14 mouse cellular contexts compared by ENCODE assay signal in genomic region chr8:61824563-61824962, GRCm38 (mm10).
DNase-seq lines count a peak whose midpoint lies in the region; ATAC-seq lines count a peak whose summit lies in the region.
"Had no signal": no experiment of that assay in that cellular context is flagged by ENCODE, and none has a peak within 500 bp of the region (broad histone marks: within the 10 kb centered on the region; RNA-seq: fewer than 3 reads in every experiment).

No protein-coding gene starts in this region.

- 62% methylated on average over 3 of the region's 3 CpGs for WGBS in heart, embryonic 10.5 days
- 66% methylated on average over 3 of the region's 3 CpGs for WGBS in intestine, embryonic 14.5 days
- WGBS in forebrain, embryonic 15.5 days, result 90% methylated on average over 3 of the region's 3 CpGs

- H3K27ac ChIP-seq in heart, embryonic 10.5 days, result no peak overlapping the region
- no peak overlapping the region for H3K27ac ChIP-seq in intestine, embryonic 14.5 days (ENCODE audit: low read depth)
- no peak overlapping the region for H3K27ac ChIP-seq in forebrain, embryonic 15.5 days (replicated peaks)

- no peak overlapping the region for H3K9ac ChIP-seq in intestine, embryonic 14.5 days (ENCODE audit: low read length)
- H3K9ac ChIP-seq in forebrain, embryonic 15.5 days (replicated peaks), result no peak overlapping the region
- H3K9ac ChIP-seq: embryonic facial prominence, embryonic 15.5 days had no signal

- H3K4me3 ChIP-seq in heart, embryonic 10.5 days, result no peak overlapping the region
- H3K4me3 ChIP-seq in intestine, embryonic 14.5 days (ENCODE audit: low read depth, low read length), result no peak overlapping the region
- H3K4me3 ChIP-seq in forebrain, embryonic 15.5 days, result no peak overlapping the region
- H3K4me3 ChIP-seq: embryonic facial prominence, embryonic 15.5 days had no signal

- H3K4me1 ChIP-seq in heart, embryonic 10.5 days, result peaks cover 5% of the 10 kb centered on the region; the same call in 1 of the 2 replicates
- H3K4me1 ChIP-seq in intestine, embryonic 14.5 days (replicated peaks; ENCODE audit: control insufficient read depth, insufficient read depth, low read length), result peaks cover 7% of the 10 kb centered on the region; the same call in 1 of the 2 replicates
- H3K4me1 ChIP-seq in forebrain, embryonic 15.5 days, result peaks cover 11% of the 10 kb centered on the region

- H3K27me3 ChIP-seq in heart, embryonic 10.5 days (ENCODE audit: insufficient read depth, poor library complexity, severe bottlenecking), result no peaks in the 10 kb centered on the region
- no peaks in the 10 kb centered on the region for H3K27me3 ChIP-seq in intestine, embryonic 14.5 days (replicated peaks; ENCODE audit: control insufficient read depth, insufficient read depth, low read length)
- no peaks in the 10 kb centered on the region for H3K27me3 ChIP-seq in forebrain, embryonic 15.5 days
- H3K27me3 ChIP-seq: embryonic facial prominence, embryonic 15.5 days had no signal

- peak; percentile 71; the same call in 1 of the 2 replicates for ATAC-seq in intestine, embryonic 14.5 days (replicated peaks; ENCODE audit: low FRiP score, low TSS enrichment, low read depth)
- peak; percentile 61 for ATAC-seq in megakaryocyte progenitor cell, adult 5-6 weeks (replicated peaks; ENCODE audit: poor library complexity)
- no peak for ATAC-seq in forebrain, embryonic 15.5 days (replicated peaks)
- ATAC-seq: forebrain, embryonic 16.5 days; inflammation-experienced regulatory T-cells, adult 6 months had no signal

- no peak overlapping the region for H3K4me2 ChIP-seq in intestine, embryonic 14.5 days (ENCODE audit: low read length)
- no peak overlapping the region for H3K4me2 ChIP-seq in forebrain, embryonic 15.5 days (replicated peaks)
- H3K4me2 ChIP-seq: embryonic facial prominence, embryonic 15.5 days; midbrain, embryonic 11.5 days had no signal

- H3K9me3 ChIP-seq in heart, embryonic 10.5 days, result no peaks in the 10 kb centered on the region
- H3K9me3 ChIP-seq in intestine, embryonic 14.5 days (ENCODE audit: control insufficient read depth, low read length), result no peaks in the 10 kb centered on the region
- H3K9me3 ChIP-seq in forebrain, embryonic 15.5 days, result no peaks in the 10 kb centered on the region
- H3K9me3 ChIP-seq: embryonic facial prominence, embryonic 15.5 days had no signal

- H3K36me3 ChIP-seq in heart, embryonic 10.5 days, result no peaks in the 10 kb centered on the region; the same call in none of the 2 replicates
- no peaks in the 10 kb centered on the region for H3K36me3 ChIP-seq in intestine, embryonic 14.5 days (ENCODE audit: control insufficient read depth, insufficient read depth, low read length)
- no peaks in the 10 kb centered on the region for H3K36me3 ChIP-seq in forebrain, embryonic 15.5 days
- H3K36me3 ChIP-seq: embryonic facial prominence, embryonic 15.5 days had no signal

- DNase-seq in heart, adult 11 months, result peak; percentile 93
- no peak for DNase-seq in heart, embryonic 10.5 days (ENCODE audit: low spot score)
- peak; percentile 47 for DNase-seq in heart, adult 8-10 months (ENCODE audit: low spot score)
- no peak for DNase-seq in intestine, embryonic 14.5 days (ENCODE audit: low spot score)
- no peak for DNase-seq in spleen, postnatal 4 days (ENCODE audit: low spot score in 2 of 2)
- DNase-seq in layer of hippocampus, postnatal 10 days (ENCODE audit: low spot score in 2 of 2), result no peak
- DNase-seq: adrenal gland, postnatal 14 days; cerebellum, postnatal 36 days had no signal

Comparison
In these comparisons a context has a peak if more than half of its experiments do, and no peak if none do; other contexts are left out.
1. DNase-seq: peak in heart, adult 11 months (single experiment) and heart, adult 8-10 months (single experiment); none in heart, embryonic 10.5 days (single experiment), intestine, embryonic 14.5 days (single experiment), spleen, postnatal 4 days (0 of 2) and layer of hippocampus, postnatal 10 days (0 of 2).